Mouse (Mus musculus) kidney, postnatal 10 days (tissue): Measurements from ENCODE around the gene Bicra.

Source experiments
- DNase-seq: peaks from one replicate; pipeline ENCODE4 v3.0.0; 2021; ENCODE audit warnings: mixed read lengths

Bicra gene

DNA sequence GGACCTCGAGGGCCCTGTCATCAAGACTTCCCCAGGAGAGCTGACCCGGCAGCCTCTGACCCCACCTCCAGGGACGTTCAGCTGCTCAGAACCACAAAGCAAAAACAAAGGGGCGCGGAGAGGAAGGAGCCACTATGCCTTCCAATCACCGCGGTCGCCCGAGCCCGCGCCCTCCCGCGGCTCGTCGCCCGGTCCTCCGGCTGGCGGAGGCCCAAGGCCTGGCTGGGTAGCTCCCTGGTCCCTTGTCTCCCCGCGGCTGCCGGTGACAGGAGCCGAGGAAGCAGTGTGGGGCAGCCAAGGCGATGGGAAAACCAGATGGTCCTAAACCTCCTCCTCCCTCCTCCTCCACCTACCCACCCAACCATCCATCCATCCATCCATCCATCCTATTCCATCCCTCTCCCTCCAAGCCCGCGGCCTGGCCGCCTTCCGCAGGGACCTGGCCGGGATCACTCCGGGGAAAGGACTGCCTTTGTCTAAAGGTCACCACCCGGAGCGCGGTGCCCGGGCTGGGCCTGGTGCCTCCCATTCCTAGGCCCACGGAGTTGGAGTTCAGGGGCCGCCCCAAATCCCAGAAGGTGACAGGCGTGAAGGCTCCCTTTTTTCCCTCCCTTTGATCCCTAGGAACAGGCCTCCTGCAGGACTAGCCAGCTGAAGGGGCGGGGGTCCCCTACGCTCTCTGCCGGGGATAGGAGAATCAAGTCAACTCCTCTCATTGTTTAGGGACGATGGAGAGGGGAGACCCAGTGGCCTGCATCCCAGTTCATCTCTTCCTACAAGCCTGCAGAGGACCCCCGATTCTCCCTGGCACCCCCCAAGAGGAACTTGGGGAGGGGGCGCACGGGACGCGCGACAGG lies 1.0 kb downstream of the Bicra start:
- peak; percentile 79 for DNase-seq

GRCm38 (mm10) chr7:16046101-16046480 lies 1.6 kb downstream of the Bicra start:
- peak; percentile 77 for DNase-seq

DNA sequence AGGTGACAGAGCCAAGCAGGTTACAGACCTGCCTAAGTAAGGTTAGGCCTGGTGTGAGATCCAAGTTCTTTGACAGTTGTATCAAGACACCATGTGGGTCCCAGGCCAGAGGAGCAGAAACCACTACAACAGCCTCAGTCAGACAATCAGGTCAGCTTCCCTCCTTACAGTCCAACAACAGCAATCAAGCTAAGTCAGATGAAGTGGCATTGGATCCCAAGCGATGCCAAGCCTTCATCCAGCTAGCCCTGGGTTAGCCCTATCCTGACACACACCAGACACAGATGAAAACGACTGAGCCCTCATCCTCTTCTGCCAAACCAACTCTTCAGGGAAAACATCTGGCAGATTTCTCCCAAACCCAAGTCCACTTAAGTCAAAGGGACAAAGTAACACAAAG lies 2.2 kb downstream of the Bicra start:
- DNase-seq: no peak

GRCm38 (mm10) chr7:16044531-16044930 lies 3.2 kb downstream of the Bicra start:
- DNase-seq: no peak

DNA sequence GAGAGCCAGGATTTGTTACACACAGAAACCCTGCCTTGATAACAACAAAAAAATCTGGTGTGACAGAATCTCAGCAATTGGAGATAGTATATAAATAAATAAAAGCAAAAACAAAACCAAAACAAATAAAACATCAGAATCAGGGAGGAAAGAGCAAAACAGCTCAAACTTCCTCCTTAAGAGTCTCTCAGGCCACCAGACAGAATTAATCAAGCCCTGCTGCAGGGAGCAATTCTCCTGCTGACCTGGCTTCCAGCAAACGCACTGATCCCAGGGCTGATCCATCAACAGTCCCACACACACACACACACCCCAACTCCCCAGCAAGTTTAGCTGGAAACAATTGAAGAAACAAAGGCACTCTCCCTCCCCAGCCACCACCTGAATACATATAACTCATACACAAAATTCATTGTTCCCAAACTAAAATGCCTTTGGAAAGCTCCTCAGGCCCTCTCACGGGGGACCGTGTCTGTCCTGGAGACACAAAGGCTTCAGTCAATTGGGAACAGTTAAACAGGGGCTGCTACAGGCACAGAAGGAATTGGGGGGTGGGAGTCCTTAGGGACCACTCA lies 3.8 kb downstream of the Bicra start:
- DNase-seq: no peak

GRCm38 (mm10) chr7:16042850-16043775 lies 4.6 kb downstream of the Bicra start:
- DNase-seq: no peak

- no peak for DNase-seq
These were observed 6.5 kb downstream of the Bicra start for GRCm38 (mm10) chr7:16041208-16041607.

- DNase-seq: no peak
These were observed 8.4 kb downstream of the Bicra start for GRCm38 (mm10) chr7:16039363-16039762.

GRCm38 (mm10) chr7:16036972-16037371 lies 10.7 kb downstream of the Bicra start:
- no peak for DNase-seq

DNA sequence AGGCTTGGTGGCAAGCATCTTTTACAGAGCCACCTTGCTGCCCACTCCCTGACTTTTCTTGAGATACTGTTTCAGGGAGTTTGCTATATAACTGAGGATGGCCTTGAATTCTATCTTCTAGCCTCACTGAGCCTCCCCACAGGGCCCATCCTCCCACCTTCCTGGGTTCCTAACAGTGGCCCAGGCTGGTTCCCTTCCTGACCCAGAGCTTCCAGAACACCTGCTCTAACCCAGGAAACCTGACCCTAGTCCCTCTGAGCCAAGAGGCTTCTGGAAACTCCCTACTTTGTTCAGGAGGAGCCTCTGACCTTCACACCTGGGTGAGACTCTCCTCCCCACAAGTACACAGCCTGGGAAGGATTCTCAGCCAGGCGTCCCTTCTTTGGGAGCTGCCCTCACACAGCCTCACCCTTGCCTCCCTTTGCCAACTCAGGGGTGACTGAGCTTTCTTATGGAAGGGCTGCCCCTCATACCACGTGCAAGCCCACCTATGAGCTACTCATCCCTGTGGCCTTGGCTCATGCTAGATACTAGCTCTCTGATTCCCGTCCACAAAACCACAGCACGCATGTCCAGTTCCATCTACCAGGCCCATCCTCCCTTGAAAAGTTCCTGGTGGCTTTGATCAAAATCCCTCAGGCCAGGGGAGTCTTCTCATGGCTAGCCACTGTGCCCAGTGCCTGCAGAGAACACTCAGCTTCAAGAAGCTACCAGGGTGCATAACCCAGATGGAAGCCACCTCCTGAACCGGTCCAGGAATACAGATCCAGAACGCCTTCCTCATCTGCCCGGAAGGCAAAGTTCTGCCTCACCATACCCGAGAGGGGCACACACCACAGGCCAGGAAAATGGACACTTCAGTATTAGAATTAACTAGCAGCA lies 13.9 kb downstream of the Bicra start:
- DNase-seq: no peak

GRCm38 (mm10) chr7:16033059-16033458 lies 14.7 kb downstream of the Bicra start:
- no peak for DNase-seq

GRCm38 (mm10) chr7:16031072-16031471 lies 16.6 kb downstream of the Bicra start:
- no peak for DNase-seq

- no peak for DNase-seq
These were observed 19.4 kb downstream of the Bicra start for GRCm38 (mm10) chr7:16028102-16028927.

GRCm38 (mm10) chr7:16024603-16025222 lies 23.0 kb downstream of the Bicra start:
- no peak for DNase-seq

- DNase-seq: no peak
These were observed 28.2 kb downstream of the Bicra start for GRCm38 (mm10) chr7:16019256-16020094.

DNA sequence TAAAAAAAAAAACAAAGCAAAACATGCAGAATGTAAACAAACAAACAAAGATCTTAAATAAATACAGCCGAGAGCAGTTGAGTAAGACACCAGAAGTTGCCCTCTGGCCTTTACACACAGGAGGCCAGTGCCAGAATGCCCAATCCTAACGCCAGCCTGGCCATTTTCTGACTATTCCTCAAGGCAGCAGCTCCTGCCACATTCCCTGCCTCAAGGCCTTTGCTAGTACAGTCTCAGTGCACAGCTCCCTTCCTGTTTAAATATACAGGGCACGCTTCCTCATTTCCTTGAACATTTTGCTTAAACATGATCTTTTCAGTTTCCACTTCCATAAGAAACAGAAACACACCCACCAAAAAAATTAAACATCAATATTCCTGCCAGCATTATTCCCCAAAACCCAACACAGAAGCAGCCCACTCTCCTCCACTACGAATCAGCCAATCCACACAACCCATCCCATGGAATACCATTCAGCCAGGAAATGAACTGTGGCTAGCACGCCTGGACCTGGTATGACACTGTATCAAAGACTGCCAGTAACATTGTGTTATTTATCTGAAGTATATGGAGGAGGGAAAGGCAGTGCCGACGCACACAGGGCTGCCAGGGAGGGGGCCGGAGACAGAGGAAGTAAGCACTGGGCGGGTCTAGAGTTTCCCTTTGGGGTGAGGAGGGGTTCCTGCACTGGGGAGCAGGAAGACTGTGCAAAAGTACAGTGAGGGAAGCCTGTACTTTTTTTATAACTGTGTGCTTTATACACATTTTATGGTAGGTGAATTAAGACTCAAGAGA lies 29.5 kb downstream of the Bicra start:
- peak; percentile 53 for DNase-seq

- no peak for DNase-seq
These were observed 32.3 kb downstream of the Bicra start for GRCm38 (mm10) chr7:16015384-16015783.

DNA sequence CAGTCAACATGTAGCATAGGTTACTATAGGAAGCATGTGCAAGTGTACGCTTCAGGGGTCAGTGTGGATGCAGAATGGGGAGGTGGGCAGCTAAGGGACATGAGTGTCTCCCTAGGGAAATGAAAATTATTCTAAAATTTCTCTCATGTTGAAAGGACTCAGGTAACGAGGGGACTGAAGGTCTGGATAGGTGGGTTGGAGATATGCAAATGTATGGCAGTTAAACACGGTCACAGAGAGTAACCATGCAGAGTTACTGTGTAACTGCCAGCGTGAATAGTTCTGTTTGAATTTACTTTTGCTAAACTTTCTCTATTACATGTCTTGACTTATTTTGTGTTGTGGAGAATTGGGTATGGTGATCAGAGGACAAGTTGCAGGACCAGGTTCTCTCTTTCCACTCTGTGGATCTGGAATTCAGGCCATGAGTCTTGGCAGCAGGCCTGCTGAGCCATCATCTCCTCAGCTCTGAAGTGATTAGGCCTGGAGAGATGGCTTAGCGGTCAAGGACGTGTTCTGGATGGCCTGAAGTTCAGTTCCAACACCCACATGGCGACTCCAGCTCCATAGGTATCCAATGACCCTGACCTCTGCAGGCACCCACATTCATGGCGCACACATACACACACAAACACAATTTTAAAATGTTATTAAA lies 33.1 kb downstream of the Bicra start:
- DNase-seq: peak; percentile 51
